Mouse (Mus musculus) macrophage (primary cell): ENCODE results near the gene Gzf1. TPM values are rescaled to one million over a fixed set of nuclear protein-coding genes. Genes with fewer than 3 reads are reported as not detected.

Experiments used
- H3K27ac ChIP-seq: fragments of 350-480 bp; formaldehyde crosslinking; 2 replicates; pipeline ENCODE4 v1.9.0; 2021
- H3K36me3 ChIP-seq: fragments of 350-480 bp; formaldehyde crosslinking; 2 replicates; pipeline ENCODE4 v1.9.0; 2021; ENCODE audit errors: inconsistent target
- H3K4me3 ChIP-seq: fragments of 350-480 bp; formaldehyde crosslinking; 2 replicates; pipeline ENCODE4 v1.9.0; 2021; ENCODE audit errors: inconsistent target
- H3K79me2 ChIP-seq: fragments of 350-480 bp; formaldehyde crosslinking; 2 replicates; pipeline ENCODE4 v1.9.0; 2021; ENCODE audit errors: inconsistent target
- WGBS: methylation state at CpG from one replicate; pipeline ENCODE4 v1.1.7; 2026; ENCODE audit warnings: inconsistent platforms; ENCODE audit not compliant: missing documents; 5-methylcytosine and 5-hydroxymethylcytosine counted together
- polyA plus RNA-seq: library from polyadenylated mRNA; stranded (reverse); fragments of 250-400 nt; gene quantifications from 3 replicates; pipeline ENCODE4 v1.2.4, GENCODE M21; 2018; ENCODE audit warnings: inconsistent platforms

Gzf1 gene
- polyA plus RNA-seq, 1 experiment from 2014 or later: 18.3 TPM

DNA sequence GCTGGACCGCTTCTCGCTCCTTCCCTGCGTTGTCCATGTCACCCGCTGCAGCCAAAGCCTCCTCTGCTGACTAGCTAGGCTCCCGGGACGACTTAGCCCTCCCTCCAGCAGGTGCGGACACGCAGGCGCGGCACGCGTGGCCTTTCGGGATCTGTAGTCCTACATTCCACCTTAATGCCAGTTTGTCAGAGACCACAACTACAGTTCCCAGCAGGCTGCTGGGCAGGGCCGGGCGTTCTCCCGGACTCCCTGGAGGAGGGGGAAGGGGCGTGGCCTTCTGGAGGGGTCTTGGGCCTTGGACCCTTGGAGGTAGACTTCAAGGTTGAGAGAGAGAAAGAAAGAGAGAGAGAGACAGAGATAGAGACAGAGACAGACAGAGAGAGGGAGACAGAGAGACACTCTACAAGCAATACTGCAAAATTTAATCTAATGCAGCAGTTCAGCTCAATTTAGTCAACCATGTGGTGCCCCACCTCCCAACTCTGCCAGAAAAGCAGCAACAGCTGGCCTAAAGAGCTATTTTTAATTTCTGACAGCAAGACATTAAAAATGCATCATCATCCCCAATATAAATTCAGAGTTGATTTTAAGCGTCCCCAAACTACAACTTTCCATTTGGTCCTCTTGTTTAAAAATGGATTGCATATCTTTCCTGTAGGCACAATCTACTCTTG lies 51.6 kb downstream of the Gzf1 start, which contains the start of gene Napb:
Napb (minus strand) TSS at position 141 of the 674 bp plus-strand sequence.
- peak within 1 kb of the TSS; percentile 92 for H3K4me3 ChIP-seq
- 6% methylated on average over 18 of the region's 18 CpGs for WGBS

More for the DNA sequence above, 51.6 kb downstream of the Gzf1 start, which contains the start of gene Napb:
- Histone ChIP-seq H3K27ac (peak within 1 kb of the TSS; percentile 33; the same call in 1 of the 2 replicates), H3K36me3 (no peaks in the 10 kb centered on the region), H3K79me2 (peaks cover 27% of the 10 kb centered on the region)

Other genes starting within 250 kb of the Gzf1 start
- gene Cd93, start 237.5 kb upstream of the Gzf1 start, polyA plus RNA-seq: 156 to 277 TPM (median 258 TPM) in 3 replicates
- gene Nxt1, start 8.4 kb upstream of the Gzf1 start, polyA plus RNA-seq: 10.2 to 26.7 TPM (median 15.0 TPM) in 3 replicates
- 0.69 to 0.97 TPM (median 0.83 TPM) in 3 replicates for gene Napb, start 51.4 kb downstream of the Gzf1 start, polyA plus RNA-seq
- not detected in 3 replicates for gene Cstl1, start 69.3 kb downstream of the Gzf1 start, polyA plus RNA-seq
- not detected in 3 replicates for gene Cst11, start 90.5 kb downstream of the Gzf1 start, polyA plus RNA-seq
- not detected in 3 replicates for gene 8030411F24Rik, start 101.0 kb downstream of the Gzf1 start, polyA plus RNA-seq
- not detected in 3 replicates for gene Cst12, start 108.3 kb downstream of the Gzf1 start, polyA plus RNA-seq
- gene Cst8, start 117.8 kb downstream of the Gzf1 start, polyA plus RNA-seq: not detected in 3 replicates
- gene Cst13, start 139.1 kb downstream of the Gzf1 start, polyA plus RNA-seq: not detected in 3 replicates
- not detected in 3 replicates for gene Cst9, start 154.1 kb downstream of the Gzf1 start, polyA plus RNA-seq
- not detected in 3 replicates for gene 9230104L09Rik, start 184.0 kb downstream of the Gzf1 start, polyA plus RNA-seq
- gene Cst3, start 194.7 kb downstream of the Gzf1 start, polyA plus RNA-seq: 941 to 1,840 TPM (median 1,489 TPM) in 3 replicates